Mouse (Mus musculus) thymus, postnatal 10 days (tissue): ENCODE results near the gene Mrpl52.

Experiments
- DNase-seq, 2 experiments: peaks; one replicate each; pipeline ENCODE4 v3.0.0; 2021; ENCODE audit warnings: low spot score in 2 of 2

The Mrpl52 gene

DNA sequence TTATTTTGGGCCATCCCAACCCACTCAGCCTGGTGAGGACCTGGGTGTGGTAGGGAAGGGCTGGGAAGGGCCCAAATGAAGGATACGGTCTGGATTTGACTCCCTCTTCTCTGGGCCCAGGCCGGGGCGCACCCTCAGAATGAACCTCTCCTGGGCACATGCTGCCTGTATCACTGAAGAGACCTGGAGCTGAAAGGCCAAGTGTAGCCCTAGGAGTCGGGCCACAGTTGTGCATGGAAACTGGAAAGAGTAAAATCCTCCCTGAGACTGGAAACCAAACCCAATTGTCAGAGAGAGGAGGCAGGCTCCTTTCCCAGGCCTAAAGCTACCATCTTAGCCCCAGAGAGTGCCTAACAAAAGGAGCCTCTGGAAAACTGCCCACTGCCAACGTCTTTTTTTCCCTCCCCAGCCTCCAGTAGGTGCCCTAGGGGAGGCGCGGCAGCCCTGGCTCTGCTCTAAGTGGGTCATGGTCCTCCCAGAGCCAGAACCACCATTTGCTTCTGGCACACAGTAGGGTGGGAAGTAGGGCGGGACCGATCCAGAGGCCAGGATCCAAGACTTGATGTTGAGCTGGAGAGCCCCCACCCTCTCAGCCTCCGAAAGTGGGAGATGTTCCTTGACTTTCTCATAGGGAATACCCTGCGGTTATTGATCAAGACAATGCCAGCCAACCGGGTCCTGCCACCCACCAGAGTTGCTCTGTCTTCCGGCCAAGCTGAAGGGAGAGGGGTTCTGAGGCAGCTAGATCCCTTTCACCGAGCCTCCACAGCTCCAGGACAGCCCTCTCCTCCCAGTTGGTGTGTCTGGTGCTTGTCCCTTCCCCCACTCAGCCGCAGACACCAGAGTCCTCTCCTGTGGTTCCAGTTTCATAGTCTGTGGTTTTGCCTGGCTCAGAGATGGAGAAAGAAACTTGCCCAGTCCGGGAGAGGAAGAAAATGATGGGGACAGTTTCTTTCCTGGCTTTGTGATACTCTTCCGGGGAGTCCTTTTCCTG, 6.4 kb downstream of the Mrpl52 start:
- DNase-seq, result no peak

- no peak for DNase-seq
Measured at GRCm38 (mm10) chr14:54433941-54434531, 7.3 kb downstream of the Mrpl52 start.

DNA sequence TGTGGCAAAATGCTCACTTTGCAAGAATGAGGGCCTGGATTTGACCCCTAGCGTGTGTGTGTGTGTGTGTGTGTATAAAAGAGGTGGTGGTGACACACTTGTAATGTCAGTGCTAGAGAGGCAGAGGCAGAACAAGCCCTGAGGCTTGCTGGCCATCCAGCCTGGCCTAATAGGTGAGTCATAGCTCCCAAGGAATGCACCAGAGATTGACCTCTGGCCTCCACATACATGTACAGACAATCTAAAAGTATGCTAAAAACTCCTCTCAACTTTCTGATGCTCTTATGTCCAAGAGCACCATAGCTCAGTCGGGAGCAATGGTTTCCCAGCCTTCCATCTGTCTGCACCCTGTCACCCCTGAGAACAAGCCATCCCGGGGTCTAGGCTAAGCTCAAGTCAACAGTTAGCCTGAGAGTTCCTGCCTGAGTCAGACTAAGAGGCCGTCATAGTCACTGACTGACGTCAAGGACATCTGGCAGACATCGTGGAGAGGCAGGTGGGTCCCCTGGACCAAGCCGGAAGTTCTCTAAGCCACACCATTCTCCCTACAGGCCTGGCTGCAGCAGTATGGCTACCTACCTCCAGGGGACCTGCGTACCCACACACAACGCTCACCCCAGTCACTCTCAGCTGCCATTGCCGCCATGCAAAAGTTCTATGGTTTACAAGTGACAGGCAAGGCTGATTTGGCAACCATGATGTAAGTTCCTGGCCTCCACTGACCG, 8.6 kb downstream of the Mrpl52 start:
- DNase-seq, result no peak

DNA sequence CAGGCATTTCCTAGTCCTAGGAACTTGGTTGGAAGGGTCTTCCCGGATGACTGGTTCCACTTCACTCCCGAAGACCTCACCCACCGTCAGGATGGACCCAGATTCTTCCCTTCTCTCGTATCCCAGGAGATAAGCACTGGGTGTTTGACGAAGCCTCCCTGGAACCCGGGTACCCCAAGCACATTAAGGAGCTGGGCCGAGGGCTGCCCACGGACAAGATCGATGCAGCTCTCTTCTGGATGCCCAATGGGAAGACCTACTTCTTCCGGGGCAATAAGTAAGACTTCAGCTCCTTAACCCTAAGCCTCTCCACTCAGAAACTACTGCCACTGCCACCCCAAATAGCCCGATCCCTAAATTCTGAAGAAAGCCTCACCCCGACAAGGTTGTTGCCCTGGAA, 12.4 kb downstream of the Mrpl52 start:
- DNase-seq, result no peak

- DNase-seq, result no peak
Measured at GRCm38 (mm10) chr14:54439610-54440009, 12.9 kb downstream of the Mrpl52 start.

GRCm38 (mm10) chr14:54440538-54440937, 13.8 kb downstream of the Mrpl52 start:
- no peak for DNase-seq

GRCm38 (mm10) chr14:54441365-54441764, 14.7 kb downstream of the Mrpl52 start:
- DNase-seq, result no peak

DNA sequence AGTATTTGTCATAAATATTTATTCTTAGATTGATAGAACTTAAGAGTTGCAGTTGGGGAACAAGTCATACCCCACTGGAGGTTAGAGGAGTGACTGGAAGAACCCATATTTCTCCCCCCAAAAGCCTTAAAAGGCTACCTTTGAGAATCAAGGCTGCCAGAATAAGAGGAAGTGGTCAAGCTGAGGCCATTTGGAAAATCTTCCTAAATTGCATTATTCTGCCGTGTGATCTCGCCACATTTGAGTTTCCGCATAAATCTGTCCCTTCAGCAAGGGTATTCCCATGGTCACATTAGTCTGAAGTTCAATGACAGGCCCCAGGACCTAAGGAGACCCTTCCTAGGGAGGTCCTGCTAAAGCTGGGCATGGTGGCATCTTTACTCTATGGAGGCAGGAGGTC, 15.8 kb downstream of the Mrpl52 start:
- no peak for DNase-seq

DNA sequence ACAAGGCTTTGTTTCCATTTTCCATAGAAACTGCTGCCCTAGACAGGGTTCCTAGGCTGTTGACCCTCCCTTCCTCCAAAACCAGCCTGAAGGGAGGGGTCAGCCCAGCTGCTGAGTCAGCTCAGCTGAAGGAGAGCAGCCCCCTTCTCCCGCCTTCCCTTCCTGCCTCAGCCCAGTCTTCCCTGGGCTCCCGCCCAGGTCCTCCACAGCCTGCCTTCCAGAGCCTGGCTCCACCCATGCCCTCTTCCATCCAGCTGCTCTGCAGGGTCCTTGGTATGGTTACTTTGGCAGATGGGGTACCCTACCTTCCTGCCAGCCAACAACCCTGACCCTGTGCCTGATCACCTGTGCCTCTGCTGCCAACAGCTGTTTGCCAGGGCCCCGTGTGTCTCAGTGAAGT, 16.5 kb downstream of the Mrpl52 start:
- DNase-seq, result no peak

DNA sequence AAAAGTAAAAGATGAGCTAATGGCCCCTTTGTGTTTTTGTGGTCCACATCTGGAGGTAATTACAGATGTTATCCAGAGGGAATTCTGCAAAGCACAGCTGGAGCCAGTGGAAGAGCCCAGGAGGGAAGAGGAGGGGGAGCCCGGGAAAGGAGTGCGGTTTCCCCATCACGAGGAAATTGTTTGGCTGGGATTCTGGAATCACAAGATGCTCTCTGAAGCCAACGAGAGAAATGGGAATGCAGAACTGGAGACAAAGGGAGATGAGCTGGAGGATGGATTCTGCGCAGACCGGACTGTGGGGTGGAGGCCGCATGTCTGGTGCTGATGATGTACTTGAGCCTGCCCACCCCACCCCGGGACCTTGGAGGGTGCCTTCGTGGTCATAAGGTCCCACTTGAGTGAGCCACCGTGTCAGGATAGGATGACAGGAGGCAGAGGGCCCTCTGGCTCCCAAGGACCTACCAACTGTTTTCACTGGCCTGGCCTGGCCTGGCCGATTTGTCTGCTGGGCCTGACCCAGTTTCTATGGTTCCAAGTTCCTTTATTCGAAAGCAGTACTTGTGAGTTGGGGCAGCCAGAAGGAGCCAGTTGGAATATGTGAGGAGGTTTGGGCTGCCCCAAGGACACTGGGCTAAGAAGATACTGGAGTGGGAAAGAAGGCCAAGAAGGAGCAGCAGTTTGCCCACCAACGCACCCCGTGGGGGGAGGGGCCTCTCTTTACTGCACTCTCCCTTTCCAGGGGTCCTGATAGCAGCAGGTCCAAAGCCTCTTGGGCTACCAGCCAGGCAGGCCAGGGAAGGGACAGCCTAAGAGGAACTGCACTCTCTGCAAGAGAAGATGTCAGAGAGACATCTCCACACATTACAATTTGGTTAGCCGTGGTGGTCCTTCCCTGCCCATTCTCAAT, 17.3 kb downstream of the Mrpl52 start:
- no peak for DNase-seq

DNA sequence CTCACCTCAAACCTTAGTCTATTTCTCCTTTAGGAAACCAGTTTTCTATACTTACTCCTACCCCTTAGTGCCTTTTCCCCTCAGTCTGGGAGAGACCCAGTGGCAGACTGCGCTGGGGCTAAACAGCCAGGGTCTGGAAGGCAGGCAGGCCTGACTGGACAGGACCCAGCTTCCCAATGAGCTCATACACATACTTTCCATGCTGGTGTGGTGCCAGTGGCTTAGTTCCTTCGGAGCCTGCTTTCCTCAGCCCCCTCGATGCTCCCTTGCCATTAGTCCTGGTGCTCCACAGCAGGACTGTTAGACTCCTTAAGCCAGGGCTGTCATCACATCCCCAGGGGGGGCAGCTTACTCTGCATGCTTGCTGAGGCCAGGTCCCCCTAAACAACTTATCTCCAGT, 18.8 kb downstream of the Mrpl52 start:
- DNase-seq, result no peak

GRCm38 (mm10) chr14:54453566-54453965, 26.9 kb downstream of the Mrpl52 start:
- DNase-seq, result no peak

DNA sequence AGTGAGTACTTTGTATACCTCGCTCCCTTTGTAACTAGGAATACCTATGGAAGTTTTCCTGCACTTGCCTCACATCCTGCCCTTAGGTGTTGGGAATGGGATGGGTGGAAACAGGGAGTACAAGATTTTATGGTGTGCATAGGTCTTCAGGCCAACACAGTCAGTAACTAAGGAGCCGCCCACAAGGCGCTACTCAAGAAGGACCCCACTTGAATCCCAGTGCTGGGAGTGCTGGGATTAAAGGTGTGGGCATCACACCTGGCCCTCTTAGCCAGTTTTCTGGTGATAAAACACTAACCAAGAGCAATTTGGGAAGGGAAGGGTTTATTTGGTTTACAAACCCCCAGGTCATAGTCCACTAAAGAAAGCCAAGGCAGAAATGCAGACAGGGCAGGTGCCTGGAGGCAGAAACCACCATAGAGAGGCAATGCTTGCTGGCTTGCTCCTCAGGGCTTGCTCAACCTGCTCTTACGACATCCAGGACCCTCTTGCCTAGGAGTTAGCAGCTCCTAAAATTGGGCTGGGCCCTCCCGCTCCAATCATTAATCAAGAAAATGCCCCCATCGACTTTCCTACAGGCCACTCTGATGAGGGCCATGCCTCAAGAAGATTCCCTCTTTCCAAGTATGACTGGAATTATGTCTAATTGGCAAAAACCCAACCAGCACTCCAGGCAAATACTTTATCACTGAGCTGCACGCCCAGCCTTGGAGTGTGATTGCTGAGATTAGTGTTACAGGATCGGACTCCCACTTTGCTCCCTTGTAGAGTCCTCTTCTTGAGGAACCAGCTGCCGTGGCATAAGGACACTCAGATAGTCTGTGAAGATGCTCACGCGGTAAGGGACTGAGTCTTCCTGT, 28.2 kb downstream of the Mrpl52 start:
- DNase-seq, result no peak

DNA sequence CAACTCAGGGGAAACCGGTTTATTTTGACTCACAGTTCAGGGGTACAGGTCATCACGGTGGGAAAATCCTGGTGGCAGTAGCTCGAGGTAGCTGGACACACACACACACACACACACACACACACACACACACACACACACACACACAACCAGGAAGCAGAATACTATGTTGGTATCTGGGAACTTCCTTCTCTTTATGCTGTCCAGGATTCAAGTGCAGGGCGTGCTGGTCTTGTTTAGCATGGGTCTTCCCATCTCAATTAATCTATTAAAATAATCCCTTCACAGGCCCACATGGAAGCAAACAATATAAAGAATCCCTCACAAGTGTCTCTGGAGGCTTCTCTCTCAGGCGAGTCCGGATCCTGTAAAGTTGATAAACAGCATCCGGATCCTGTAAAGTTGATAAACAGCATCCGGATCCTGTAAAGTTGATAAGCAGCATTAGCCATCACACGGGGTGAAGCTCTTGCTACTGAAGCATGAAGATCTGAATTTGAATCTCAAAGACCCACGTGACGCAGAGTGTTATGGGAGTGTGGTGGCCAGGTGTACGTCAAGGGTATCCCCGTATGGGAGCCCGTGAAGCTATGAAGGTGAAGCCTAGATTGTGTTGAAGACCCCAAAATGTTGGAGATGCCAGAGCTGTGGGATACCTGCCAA, 31.3 kb downstream of the Mrpl52 start:
- DNase-seq, result no peak

DNA sequence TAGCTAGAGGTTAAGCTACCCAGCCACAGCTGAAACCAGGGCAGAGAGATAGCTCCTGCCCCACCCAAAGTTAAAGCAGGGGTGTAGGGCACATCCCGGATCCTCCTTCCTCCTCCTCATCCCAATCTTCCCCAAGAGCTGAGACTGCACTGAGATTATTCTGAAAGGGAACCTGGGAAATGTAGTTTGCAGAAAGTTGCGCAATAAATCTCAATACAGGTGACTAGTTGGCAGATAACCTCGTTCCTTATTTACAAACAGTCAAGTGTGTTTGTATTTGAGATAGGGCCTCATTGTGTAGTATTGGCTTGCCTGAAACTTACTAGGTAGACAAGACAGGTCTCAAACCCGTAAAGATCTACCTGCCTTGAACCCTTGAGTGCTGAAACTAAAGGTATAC, 35.4 kb downstream of the Mrpl52 start:
- DNase-seq, result no peak

DNA sequence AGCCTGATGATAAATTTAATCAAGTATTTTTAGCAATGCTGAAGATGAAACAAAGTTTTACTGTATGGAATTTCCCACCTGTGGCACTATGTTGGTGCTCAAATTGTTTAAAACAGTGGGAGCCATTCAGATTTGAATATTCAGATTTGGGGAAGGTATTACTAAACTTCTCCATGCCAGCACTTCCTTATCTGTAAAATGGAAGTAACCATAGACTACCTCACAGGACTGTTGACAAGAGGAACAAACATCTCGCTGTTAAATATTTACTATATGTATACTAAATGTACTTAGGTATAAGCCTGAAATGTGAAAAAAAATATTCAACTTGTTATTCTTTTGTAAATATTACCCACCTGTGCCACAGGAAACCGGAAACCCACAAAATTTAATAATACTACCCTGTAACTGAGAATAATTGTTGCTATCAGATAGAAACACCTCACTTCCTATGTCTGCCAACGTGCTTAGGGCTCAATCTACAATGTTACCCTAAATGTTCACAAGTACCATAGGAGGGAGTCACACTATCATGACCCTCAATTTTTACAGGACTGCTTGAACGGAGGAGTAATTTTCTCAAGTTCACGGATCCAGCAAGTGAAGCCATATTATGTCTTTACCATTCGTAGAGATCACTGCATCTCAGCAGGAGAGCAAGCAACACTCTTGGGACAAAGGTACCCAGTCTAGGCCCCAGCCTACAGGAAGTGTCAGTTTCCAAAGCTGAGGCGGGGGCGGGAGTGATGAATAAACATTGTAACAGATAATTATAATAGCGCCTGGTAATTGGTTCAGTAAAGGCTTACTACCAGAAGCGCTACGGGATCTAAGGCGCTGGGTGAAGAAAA, 36.6 kb downstream of the Mrpl52 start:
- no peak for DNase-seq

GRCm38 (mm10) chr14:54463959-54464292, 37.2 kb downstream of the Mrpl52 start, which contains the start of gene Lrp10:
Gene Lrp10, plus strand, starts transcription at chr14:54464137.
- DNase-seq, result peak; percentile 89 to 95

DNA sequence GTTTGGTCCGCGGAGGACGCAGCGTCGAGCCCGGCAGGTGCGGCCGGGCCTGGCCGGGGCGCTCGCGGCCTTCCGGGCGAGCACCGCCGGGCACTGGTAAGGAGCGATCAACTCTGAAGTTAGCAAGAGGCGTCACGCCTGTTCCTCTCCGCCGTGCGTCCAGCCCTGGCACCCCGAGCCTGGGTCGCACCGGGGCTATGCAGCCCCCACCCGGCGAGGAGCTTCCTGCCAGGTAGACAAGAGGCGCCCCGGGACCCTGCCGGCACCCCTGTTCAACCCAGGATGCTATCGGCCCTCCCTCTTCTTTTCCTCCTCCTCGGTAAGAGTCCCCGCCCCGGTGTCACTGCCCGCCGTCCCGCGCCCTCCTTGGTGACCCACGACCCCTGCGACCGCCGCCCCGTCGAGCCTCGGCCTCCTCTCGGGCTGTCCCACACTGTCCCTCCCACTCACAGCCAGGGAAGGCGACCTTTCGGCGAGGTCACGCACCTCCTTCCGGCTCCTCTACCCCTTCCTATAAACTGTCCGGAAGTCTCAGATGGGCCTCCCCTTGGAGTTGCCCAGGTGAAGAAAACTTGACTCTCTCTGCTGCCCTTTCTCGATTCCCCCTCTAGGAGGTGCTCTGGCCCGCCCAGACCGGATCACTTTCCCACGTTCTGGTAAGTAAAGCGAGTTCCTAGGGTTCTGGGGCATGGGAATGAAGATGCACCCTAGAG, 37.7 kb downstream of the Mrpl52 start:
- peak; percentile 70 to 76 for DNase-seq
